Mouse (Mus musculus) thymus, postnatal 0 days (tissue): ENCODE measurements around the gene Lkaaear1. TPM values are rescaled to one million over a fixed set of nuclear protein-coding genes. Genes with fewer than 3 reads are reported as not detected.

Source experiments
- DNase-seq: peaks from one replicate; pipeline ENCODE4 v3.0.0-alpha.2; 2015; ENCODE audit warnings: low spot score
- polyA plus RNA-seq: library from polyadenylated mRNA; unstranded; fragments of >200 nt; fragmentation: Nextera tagmentation; extraction: Ambion mirVana; gene quantifications from 2 replicates; pipeline ENCODE4 v1.2.1, GENCODE M21; 2015

The Lkaaear1 gene
- polyA plus RNA-seq, 1 experiment from 2014 or later: not detected

- no peak for DNase-seq
These were observed 40.8 kb downstream of the Lkaaear1 start for GRCm38 (mm10) chr2:181657441-181657840.

DNA sequence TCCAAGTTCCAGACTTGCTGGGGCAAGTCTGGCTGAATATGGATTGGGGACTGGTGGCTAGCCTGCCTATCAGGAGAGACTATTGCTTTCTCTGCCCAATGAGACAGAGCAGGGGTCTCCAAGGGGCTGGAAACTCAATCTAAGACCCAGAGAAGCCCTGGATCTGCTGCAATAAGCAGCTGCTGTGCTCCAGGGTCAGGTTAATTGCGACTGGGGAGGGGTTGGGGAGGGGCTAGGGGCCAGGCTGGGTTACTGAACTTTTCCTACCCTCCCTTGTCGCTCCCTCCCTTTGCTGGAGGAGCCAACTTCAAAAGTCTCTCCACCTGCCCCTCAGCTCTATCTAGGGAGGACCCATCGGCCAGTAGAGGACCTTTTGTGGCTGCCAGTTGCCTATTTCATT, 41.5 kb downstream of the Lkaaear1 start, which contains the start of gene Gm29797:
Gene Gm29797, plus strand, starts transcription at position 301 of the 400 bp plus-strand sequence.
- no peak for DNase-seq

DNA sequence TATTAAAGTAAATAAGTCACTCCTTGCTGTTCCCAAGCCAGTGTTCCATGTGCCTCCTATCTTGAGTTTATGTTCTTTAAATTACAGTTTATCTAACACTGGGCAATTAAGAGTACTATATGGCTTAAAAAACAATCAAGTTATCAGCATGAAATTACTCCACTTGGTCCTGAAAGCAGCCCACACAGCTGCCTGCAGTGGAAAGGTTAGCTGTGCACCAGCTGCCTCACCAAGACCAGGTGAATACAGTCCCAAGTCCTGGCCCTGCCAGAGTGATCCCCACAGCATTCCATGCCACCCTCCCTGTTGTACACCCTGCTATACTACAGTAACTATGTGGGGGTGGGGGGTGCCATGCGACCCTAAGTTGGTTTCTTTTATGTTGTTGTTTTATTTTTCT, 44.7 kb downstream of the Lkaaear1 start:
- DNase-seq: no peak

GRCm38 (mm10) chr2:181653065-181653464, 45.2 kb downstream of the Lkaaear1 start:
- no peak for DNase-seq

DNA sequence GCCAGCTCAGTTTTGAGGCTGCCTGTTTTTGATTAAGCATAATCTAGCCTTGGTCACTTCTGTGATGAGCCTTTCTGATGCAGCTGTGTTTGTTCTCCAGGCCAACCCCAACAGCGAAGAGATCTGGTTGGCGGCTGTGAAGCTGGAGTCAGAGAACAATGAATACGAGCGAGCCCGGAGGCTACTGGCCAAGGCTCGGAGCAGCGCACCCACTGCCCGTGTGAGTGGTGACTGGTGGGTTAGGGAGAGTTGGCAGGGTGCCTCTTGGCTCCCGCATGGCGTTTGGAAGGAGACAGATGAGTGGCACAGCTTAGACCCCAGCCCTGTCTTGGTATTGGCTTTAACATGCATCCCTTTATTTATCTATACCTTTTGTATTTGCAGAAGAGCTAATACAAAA, 49.3 kb downstream of the Lkaaear1 start:
- DNase-seq: no peak

Other genes with a start within 250 kb of the Lkaaear1 start
- gene Zbtb46, start 239.0 kb downstream of the Lkaaear1 start, polyA plus RNA-seq: 2.4 and 2.8 TPM in 2 replicates
- 0.14 TPM in 1 of 2 replicates, not detected in the other for gene Abhd16b, start 205.2 kb downstream of the Lkaaear1 start, polyA plus RNA-seq
- gene Tpd52l2, start 201.3 kb downstream of the Lkaaear1 start, polyA plus RNA-seq: 118 and 124 TPM in 2 replicates
- 76.1 and 86.7 TPM in 2 replicates for gene Dnajc5, start 178.0 kb downstream of the Lkaaear1 start, polyA plus RNA-seq
- gene Uckl1, start 113.5 kb downstream of the Lkaaear1 start, polyA plus RNA-seq: 50.0 and 51.1 TPM in 2 replicates
- 51.7 and 55.3 TPM in 2 replicates for gene Prpf6, start 106.6 kb downstream of the Lkaaear1 start, polyA plus RNA-seq
- gene Zfp512b, start 105.6 kb downstream of the Lkaaear1 start, polyA plus RNA-seq: 23.3 and 35.0 TPM in 2 replicates
- 9.4 and 12.1 TPM in 2 replicates for gene Samd10, start 99.2 kb downstream of the Lkaaear1 start, polyA plus RNA-seq
- gene Gm29797, start 41.4 kb downstream of the Lkaaear1 start, polyA plus RNA-seq: 0.18 and 0.44 TPM in 2 replicates
- gene Sox18, start 26.8 kb downstream of the Lkaaear1 start, polyA plus RNA-seq: 13.9 and 14.1 TPM in 2 replicates
- gene Tcea2, start 18.1 kb downstream of the Lkaaear1 start, polyA plus RNA-seq: 8.5 and 9.8 TPM in 2 replicates
- 80.7 and 97.8 TPM in 2 replicates for gene Rgs19, start 4.5 kb downstream of the Lkaaear1 start, polyA plus RNA-seq
- 0.12 and 0.14 TPM in 2 replicates for gene Oprl1, start 16.6 kb upstream of the Lkaaear1 start, polyA plus RNA-seq
- gene Myt1, start 64.9 kb upstream of the Lkaaear1 start, polyA plus RNA-seq: not detected in 2 replicates
- 42.0 and 52.9 TPM in 2 replicates for gene Pcmtd2, start 139.4 kb upstream of the Lkaaear1 start, polyA plus RNA-seq
- 79.6 and 86.3 TPM in 2 replicates for gene Polr3k, start 165.9 kb upstream of the Lkaaear1 start, polyA plus RNA-seq